Mouse (Mus musculus) small intestine, adult 2 months (tissue): ENCODE results near the gene Plppr2.

ENCODE experiments used
- CTCF ChIP-seq: fragments of 200-500 bp; IDR thresholded peaks from 2 replicates; pipeline ENCODE4 v1.5.1; 2012; ENCODE audit warnings: low read depth, mild to moderate bottlenecking, control low read depth, inconsistent platforms, low read length, moderate library complexity, mixed read lengths; ENCODE audit not compliant: insufficient replicate concordance, insufficient read length; ENCODE audit errors: extremely low read depth
- POLR2A ChIP-seq: fragments of 200-500 bp; IDR thresholded peaks from 2 replicates; pipeline ENCODE4 v1.6.1; 2012; ENCODE audit warnings: low read depth, mild to moderate bottlenecking, control low read depth, inconsistent platforms, low read length, moderate library complexity

DNA sequence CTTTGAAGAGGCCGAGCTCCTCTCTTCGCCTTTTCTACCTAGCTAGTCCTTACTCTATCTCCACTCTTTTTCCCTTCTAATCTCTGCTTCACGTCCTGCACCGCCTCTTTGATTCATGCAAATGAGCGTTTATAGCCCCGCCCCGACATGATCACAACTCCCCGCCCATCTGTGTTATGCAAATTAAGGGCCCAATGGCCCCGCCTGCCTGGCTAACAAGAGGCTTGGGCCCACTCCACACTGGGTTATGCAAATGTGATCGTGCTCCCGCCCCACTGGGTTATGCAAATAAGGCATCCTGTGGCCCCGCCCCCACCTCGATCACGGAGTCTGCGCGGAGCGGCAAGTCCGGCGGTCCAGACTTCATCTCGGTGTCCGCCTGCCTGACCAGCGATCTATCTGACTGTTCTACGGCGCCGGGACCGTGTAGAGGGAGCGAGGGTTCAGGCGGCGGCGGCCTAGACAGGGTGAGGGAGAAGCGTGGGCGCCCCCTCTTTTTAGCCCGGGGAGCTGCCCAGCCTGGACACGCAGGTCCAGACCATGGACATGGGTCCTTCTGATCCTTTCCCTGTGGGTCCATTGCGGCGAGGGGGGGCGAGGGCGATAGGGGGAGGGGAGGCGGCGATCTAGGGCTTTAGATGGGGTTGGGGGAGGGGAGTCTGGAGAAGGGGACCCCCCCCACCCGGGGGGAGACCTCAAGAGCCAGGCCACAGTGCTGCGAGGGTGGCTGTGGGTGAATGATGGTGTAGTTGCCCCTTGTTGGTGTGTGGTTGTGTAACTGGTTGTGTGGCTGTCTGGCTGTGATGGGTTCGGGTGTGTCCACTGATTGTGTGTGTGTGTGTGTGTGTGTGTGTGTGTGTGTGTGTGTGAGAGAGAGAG is at the start of gene Plppr2:
- TF ChIP-seq CTCF (no peak), POLR2A (no peak)
